Mouse (Mus musculus) adrenal gland, adult 2 months (tissue): ENCODE results near the gene Cdc14a. TPM values are rescaled to one million over a fixed set of nuclear protein-coding genes. Genes with fewer than 3 reads are reported as not detected.

Experiments
- DNase-seq: peaks from one replicate; pipeline ENCODE4 v3.0.0; 2021
- polyA plus RNA-seq: library from polyadenylated mRNA; depleted of rRNA; stranded (reverse); fragments of >200 nt; gene quantifications from 2 replicates; pipeline ENCODE4 v1.2.3, GENCODE M21; 2012
- total RNA-seq, 2 experiments: library from RNA; stranded (reverse); gene quantifications; 2 replicates each; pipeline ENCODE4 v1.2.3; 2021

Gene Cdc14a
- total and polyA plus RNA-seq, 3 experiments = 11.0 to 14.9 (median 14.0) TPM

DNA sequence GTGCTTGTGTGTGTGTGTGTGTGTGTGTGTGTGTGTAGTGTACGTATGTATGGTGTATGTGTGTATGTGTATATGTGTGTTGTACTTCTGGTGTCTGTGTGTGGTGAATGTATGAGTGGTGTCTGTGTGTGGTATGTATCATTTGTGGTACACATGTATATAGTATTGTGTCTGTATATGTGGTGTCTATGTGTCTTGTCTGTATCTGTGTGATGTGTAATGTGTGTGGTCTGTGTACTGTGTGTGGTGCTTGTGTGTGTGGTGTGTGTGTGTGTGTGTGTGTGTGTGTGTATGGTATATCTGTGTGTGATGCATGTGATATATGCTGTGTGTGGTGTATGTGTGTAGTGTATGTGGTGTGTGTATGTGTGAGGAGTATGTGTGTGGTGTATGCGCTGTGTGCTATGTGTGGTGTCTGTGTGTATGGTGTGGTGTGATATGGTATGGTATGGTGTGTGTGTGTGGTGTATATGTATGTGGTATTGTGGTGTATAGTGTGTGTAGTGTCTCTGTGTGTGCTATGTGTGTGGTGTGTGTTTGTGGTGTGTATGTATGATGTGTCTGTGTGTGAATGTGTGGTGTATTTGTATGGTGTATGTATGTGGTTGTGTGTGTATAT, 156.7 kb downstream of the Cdc14a start:
- no peak for DNase-seq

DNA sequence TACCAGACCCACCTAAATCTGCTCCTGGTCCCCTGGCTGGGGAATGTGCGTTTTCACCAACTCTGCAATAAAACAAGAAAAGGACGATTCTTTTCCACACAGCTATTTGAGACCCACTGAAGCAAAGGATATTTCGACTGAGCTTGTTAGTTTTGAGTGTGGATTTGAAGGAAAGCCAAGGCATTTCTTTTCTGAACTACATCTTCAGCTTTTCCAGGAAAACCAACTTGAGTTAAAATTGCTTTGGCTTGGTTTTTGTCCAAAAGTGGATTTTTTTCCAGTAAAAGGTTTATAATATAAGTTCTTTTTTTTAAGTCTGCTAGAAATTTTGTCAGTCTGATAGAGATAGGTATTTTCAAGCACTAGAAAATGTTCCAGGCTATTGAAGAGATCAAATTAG, 157.5 kb downstream of the Cdc14a start:
- DNase-seq = no peak

DNA sequence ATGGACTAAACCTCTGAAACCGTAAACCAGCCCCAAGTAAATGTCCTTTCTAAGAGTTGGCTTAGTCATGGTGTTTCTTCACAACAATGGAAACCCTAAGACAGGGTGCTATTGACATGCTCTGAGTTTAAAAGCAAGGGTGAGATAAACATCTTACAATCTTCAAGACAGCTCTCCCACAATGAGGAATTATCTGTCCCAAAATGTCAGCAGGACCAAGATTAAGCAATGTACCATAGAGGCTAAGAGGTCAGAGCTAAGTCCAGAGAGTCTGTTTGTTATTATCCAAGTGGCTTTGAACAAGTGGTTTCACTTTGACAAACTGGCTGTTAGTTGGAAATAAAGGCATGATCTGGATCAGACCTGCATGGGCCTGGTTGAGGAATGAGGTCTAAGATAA, 159.9 kb downstream of the Cdc14a start:
- DNase-seq = no peak

DNA sequence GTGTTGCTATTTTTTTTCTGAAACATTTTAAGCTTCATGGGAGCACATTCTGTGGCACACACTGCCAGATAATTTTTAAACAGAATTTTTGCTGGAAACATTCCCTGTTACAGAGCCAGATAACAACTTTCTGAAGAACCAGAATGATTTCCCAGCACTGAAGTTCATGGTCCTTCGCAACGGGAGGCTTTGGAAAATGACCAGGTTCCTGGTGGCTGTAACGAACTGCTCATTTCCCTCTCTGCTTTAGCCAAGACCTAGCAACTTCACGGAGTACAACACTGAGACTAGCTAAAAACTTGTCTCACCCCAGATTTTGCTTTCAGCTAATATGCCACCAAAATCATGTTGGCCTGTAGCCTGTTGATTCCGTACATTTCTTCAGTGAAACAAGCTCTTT, 160.8 kb downstream of the Cdc14a start:
- DNase-seq = no peak

DNA sequence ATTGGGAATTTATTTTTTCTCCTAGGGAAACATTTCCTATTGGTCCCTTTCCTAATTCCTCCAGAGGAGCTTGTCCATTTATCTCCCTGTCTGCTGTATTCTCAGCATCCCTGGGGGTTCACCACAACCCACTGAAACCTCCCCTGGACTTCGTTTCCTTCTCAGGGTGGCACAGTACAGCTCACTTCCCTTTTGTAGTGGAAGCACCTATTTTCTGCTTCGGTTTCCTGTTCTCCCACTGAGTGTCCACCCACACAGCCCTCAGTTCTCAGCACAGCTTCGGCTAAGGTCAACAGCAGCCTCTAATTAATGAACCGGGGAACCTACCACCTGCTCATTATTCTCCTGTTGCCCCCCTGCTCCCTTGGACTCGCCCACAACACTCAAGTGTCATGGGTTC, 167.7 kb downstream of the Cdc14a start:
- no peak for DNase-seq

DNA sequence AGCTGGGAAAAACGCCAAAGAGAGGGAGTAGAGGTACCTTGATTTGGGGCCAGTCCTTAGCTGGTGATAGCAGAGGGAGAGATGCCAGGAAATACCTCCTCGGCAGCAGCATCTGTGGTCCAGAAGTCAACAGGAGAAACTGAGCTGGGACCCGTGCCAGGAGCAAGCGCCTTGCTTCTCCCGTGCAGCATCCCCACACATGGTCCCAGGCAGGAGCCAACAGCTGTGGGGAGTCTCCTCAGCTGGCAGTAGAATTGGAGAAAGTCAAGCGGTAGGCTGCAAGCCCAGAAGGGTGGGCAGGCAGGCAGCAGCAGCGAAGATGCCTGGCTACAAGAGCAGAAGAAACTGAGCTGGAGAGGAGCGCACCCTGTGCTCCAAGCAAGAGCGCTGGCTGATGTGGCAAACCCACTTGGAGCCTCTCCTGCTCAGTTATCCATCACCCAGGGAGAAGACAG, 170.7 kb downstream of the Cdc14a start, which contains the start of gene Gpr88:
Gene Gpr88 (minus strand): TSS at position 427 of the 455 bp plus-strand sequence.
- peak; percentile 20 for DNase-seq

DNA sequence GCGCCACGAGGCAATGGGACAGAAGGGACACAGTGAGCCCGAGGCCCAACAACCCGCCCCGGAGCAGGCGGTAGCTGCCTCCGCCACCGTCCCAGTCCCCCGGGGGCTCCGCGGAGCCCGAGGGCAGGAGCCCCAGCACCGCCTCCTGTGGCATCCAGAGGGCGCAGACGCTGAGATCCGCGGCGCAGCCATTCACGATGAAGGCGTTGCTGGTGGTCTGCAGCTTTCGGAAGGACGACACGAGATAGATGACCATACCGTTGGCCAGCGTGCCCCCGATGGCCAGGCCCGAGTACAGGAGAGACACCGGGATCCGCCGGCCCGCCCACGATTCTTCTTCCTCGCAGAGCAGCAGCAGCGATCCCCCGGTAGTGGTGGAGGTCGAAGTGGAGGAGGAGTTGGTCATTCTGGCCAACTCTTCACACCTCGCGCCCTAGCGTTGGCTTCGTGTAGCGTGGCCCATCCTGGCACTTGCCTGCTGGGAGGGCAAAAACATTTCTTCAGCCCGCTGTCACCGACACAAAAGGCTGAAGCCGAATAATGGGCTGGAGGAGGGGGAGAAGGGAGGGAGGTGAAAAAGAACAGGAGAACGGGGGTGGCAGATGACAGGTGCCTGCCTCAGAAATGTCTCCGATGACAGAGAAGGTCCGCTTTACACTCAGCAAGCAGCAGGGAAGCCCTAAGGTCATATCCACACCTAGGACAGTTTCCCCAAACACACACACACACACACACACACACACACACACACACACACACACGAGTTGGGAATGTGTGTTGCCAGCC, 171.4 kb downstream of the Cdc14a start:
- DNase-seq = peak; percentile 19

DNA sequence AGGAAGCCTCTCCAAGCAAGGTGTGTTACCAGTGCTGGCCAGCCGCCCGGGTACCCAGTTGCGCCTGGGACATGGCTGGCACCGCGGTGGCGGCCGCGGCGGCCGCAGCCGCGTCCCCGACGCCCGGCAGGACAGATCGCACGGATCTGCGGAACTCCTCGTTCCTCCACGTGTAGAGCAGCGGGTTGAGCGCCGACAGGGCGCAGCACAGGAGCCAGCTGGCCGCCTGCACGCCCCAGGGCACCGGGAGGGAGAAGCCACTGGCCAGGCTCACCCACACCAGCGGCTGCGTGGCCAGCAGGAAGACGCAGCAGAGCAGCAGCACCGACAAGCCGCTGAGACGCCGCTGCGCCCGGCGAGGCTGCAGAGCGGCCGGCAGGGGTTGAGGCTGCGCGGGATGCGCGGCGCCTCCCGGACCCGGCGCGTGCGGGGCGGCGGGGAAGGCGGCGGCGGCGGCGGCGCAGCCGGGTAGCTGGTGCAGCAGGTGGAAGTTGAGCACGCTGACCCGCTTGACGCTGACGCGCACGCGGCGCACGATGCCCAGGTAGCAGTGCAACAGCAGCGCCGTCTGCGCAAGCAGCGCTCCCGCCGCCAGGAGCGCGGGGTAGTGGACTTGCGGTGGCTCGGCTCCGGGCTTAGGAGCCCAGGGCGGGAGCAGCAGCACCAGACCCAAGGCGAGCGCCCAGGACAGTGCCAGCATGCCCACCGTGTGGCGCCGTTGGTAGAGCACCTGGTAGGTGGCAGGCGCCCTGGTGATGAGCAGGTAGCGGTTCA, 172.2 kb downstream of the Cdc14a start:
- DNase-seq = peak; percentile 63

DNA sequence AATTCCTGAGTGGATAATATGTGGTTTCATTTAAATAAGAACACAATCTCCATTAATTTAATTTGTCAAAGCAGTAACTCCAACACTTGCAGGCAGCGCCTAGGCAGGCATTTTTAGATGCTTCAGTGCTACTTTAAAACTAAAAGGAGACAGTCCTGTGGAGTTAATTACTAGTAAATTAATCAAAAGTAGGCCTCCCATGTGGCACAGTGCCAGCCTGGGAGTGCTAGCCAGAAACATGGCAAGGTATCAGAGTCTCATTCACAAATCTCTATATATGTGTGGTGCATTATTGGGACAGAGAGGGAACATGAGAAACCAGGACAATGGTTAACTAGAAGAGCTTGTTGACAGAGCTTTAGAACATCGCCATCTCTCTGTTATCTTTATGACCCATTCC, 174.8 kb downstream of the Cdc14a start:
- no peak for DNase-seq

DNA sequence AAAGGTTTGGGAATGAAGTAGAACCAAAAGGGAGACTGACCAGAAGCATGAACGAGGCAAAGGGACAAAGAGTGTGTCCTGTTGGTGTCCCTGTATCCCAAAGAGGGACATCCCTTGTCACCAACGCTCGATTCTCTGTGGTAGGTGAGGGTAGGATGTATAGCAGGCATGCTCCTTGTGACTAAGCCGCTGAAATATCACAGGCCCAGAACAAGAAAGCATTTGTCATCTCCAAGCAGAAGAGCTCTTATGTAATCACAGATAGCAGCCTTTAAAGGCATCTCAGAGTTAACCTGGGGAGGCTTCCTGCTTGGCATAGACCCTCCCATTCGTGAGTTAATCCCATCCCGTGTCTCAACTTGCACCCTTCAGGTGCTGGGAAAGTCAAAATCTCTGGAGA, 179.4 kb downstream of the Cdc14a start:
- DNase-seq = no peak

DNA sequence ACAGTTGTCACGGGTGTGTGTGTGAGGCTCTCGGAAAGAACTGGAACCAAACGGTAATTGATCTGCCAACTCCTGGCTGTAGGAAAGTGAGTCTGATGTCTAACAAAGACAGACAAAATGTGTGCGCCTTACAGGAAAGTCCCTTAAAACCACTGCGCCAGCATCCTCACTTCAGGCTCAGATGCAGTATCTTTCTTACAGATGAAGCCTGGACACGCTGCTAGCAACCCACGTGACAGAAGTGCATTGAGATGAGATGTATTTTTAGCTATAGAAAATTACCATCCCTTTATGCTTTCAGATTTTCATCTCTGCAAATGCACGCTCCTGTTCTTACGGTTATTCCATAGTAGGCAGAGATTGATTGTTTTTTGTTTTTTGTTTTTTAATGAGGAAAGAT, 181.1 kb downstream of the Cdc14a start:
- no peak for DNase-seq

DNA sequence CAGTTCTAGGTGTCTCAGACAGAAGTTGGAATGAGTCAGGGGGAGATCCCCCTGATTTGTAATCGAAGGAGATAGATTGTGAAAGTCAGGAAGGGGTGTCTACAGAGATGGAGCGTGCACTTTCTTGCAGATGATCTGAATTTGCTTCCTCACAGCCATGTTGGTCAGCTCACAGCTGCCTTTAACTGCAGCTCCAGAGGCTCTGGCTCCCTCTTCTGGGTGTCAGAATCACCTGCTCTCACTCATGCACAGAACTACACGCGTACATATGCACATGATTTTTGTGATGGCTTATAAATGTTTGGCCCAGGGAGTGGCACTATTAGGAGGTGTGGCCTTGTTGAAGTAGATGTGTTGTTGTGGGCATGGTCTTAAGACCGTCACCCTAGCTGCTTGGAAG, 186.3 kb downstream of the Cdc14a start:
- peak; percentile 8 for DNase-seq

DNA sequence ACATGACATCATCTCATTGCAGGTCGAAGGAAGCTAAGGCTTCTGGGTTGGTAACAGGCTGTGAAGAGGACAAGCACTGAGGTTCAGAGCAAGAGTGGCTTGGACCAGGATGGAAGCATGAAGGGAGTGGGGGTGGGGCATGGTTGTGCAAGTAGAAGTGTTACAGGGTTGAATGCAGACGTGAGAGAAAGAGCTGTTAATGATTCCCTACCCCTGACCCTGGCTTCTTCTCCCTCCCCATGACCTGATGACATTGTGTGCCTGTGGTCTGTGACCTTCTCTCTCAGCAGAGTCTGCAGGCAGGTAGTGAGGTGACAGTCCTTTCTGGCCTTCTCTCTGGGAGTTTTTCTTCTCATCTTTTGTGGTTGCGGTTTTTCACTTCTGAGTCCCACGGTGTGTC, 187.0 kb downstream of the Cdc14a start:
- no peak for DNase-seq

DNA sequence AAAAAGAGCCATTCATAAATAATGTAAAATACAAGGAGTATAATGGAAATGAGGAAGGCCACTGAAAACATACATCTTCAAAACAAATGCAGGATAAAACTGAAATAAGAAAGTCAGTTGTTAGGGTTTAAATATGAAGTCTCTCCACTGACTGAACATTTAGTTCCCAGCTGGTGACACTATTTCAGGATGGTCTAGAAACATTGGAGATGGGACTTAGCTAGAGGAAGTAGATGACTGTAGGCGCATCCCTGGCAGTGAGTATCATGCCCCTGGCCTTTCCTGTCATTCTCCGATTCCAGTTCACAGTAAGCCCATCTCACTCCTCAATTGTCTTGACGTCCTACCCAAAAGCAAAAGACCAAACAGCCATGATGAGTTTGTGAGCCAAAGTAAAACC, 190.3 kb downstream of the Cdc14a start:
- DNase-seq = no peak

DNA sequence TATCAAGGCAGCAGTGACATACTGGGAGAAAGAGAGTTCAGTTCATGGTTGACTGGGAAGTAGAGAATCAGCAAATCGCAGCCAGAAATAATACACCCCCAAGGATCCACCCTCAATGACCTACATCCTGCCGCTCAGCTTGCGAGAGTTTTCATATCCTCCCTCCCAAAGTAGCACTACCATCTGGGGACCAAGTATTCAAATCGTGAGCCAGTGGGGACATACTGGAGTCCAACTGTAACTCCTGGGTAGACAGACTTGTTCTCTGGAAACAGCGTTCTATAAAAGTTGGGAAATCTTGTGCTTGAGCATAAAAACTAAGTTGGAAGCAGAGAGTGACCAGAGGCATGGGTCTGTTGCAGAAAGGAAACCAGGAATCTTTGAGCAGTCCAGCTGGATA, 191.1 kb downstream of the Cdc14a start:
- no peak for DNase-seq

DNA sequence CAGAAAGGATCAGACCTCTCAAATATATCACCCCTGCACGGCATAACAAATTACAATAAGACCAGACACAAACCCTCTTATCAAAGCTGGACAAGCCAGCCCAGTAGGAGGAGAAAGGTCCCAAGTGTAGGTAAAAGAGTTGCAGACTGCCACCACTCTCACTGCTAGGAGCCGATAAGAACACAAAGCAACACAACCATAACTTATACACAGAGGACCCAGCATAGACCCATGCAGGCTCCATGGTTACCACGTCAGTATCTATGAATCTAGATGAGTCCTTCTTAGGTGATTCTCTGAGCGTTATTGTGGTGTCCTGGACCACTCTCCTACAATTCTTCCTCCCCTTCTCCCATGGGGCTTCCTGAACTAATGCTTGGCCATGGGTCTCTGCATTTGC, 194.5 kb downstream of the Cdc14a start:
- no peak for DNase-seq

DNA sequence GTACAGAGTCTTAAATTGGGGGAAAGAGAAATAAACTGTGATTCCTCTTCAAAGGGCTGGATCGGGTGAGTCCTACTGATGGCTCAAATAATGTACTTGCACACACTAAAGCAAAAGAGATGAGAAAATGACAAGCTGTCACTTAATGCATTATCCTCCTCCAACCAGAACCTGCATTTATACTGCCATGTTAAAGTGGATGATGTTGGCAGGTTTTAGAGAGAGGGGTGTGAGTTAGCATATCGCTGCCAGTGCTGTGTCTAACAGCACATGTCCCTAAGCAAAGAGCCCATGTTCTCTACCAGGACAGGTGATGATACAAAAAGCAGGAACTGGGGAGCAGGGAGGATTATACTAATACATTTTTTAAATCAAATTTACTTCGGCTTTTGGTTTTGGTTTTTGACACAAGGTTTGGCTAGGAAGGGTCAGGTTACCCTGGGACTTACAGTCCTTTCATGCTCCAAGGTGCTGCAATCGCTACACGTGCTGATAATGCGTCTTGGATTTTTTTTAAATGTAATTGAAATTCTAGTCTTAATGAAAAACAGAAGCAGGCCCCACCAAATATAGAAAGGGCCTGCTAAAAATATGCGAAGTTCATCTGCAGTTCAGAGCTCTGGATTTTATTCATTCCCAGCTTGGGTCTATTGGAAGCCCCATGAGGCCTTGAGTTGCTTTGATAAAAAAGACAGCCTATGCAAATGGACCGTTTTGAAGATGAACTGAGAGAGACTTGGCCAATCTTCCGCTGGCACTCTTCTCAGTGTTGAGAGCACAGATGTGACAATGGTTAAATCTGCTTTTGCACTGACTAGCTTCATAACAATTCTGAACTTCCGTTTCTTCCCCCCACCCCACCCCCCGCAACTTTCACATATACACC, 195.2 kb downstream of the Cdc14a start:
- DNase-seq = no peak

DNA sequence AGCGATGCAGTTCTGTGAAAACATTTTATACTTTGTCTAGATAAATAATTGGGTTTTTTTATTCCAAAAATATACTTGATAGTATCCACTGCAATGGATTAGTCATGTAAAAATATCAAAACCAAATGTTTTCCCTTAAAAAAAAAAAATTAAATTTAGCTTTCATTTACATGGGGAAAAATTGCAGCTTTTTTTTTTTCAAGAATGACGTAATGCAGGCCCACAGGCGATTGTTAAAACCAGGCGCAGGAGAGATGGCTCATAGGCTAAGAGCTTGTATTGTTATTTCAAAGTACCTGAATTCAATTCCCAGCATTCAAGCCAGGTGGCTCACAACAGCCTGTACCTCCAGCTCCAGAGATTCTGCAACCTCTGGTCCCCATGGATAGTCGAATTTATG, 196.4 kb downstream of the Cdc14a start:
- no peak for DNase-seq

DNA sequence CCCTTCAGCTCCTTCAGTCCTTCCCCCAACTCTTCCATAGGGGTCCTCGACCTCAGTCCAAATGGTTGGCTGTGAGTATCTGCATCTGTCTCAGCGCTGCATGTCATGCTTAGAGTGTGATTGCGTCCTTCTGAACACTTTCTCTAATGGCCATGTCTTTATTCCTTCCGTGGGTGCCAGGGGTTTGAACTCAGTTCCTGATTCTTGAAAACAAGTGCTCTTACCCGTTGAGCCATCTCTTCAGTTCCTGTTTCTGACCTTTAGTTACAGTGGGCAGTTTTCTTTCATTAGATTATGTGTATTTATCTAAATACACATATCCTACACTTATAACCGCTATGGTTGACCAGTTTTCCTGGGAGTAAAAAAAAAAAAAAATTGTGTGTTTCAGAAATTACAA, 196.9 kb downstream of the Cdc14a start:
- no peak for DNase-seq
